Mouse (Mus musculus) myocyte (in vitro differentiated cells): ENCODE results near the gene Limd1. TPM values are rescaled to one million over a fixed set of nuclear protein-coding genes. Genes with fewer than 3 reads are reported as not detected.

Experiments used
- H3K27me3 ChIP-seq: one replicate; pipeline ENCODE4 v1.6.1; 2011; ENCODE audit not compliant: control insufficient read depth, insufficient read depth, insufficient read length
- H3K36me3 ChIP-seq: one replicate; pipeline ENCODE4 v1.6.1; 2011; ENCODE audit not compliant: control insufficient read depth, insufficient read depth
- H3K4me2 ChIP-seq: one replicate; pipeline ENCODE4 v1.6.1; 2011; ENCODE audit warnings: low read depth, control low read depth
- H3K4me3 ChIP-seq: one replicate; pipeline ENCODE4 v1.5.1; 2011; ENCODE audit warnings: mild to moderate bottlenecking, control low read depth, moderate library complexity
- H3K79me2 ChIP-seq: one replicate; pipeline ENCODE4 v1.6.1; 2011; ENCODE audit not compliant: control insufficient read depth, insufficient read depth
- H3ac ChIP-seq: one replicate; pipeline ENCODE4 v1.6.1; 2011; ENCODE audit not compliant: control insufficient read depth, insufficient read length
- CEBPB ChIP-seq: IDR thresholded peaks from 2 replicates; pipeline ENCODE4 v1.6.1; 2011; ENCODE audit warnings: mild to moderate bottlenecking, moderate library complexity; ENCODE audit not compliant: poor library complexity, insufficient read depth, severe bottlenecking
- E2F4 ChIP-seq: IDR thresholded peaks from one replicate; pipeline ENCODE4 v1.6.1; 2011; ENCODE audit warnings: mild to moderate bottlenecking, control low read depth, moderate library complexity; ENCODE audit not compliant: insufficient read depth
- MAX ChIP-seq: IDR thresholded peaks from one replicate; pipeline ENCODE4 v1.6.1; 2011; ENCODE audit warnings: low read depth, mild to moderate bottlenecking, control low read depth
- MYOD1 ChIP-seq, 3 experiments: IDR thresholded peaks; one replicate each; pipeline ENCODE4 v1.6.1; 2011; ENCODE audit warnings: control low read depth in 2 of 3, low read depth in 2 of 3, mild to moderate bottlenecking in 2 of 3, moderate library complexity in 1 of 3; ENCODE audit not compliant: insufficient read length in 2 of 3, control insufficient read depth in 1 of 3
- MYOG ChIP-seq, 3 experiments: IDR thresholded peaks; one replicate each; pipeline ENCODE4 v1.6.1; 2011; ENCODE audit warnings: control low read depth in 2 of 3, low read depth in 2 of 3, mild to moderate bottlenecking in 2 of 3; ENCODE audit not compliant: insufficient read length in 2 of 3, control insufficient read depth in 1 of 3, insufficient read depth in 1 of 3
- POLR2A ChIP-seq: IDR thresholded peaks from one replicate; pipeline ENCODE4 v1.6.1; 2011; ENCODE audit warnings: low read depth, mild to moderate bottlenecking, control low read depth, moderate library complexity; ENCODE audit not compliant: insufficient read length
- POLR2AphosphoS2 ChIP-seq: IDR thresholded peaks from one replicate; pipeline ENCODE4 v1.6.1; 2011; ENCODE audit warnings: low read depth, control low read depth; ENCODE audit not compliant: insufficient read length
- REST ChIP-seq: IDR thresholded peaks from one replicate; pipeline ENCODE4 v1.6.1; 2011; ENCODE audit warnings: mild to moderate bottlenecking, control low read depth, moderate library complexity; ENCODE audit not compliant: insufficient read depth, insufficient read length
- SRF ChIP-seq: IDR thresholded peaks from one replicate; pipeline ENCODE4 v1.6.1; 2011; ENCODE audit warnings: low read depth; ENCODE audit not compliant: control insufficient read depth, insufficient read length
- TCF12 ChIP-seq: IDR thresholded peaks from one replicate; pipeline ENCODE4 v1.6.1; 2011; ENCODE audit warnings: mild to moderate bottlenecking, control low read depth; ENCODE audit not compliant: poor library complexity, insufficient read depth, severe bottlenecking
- TCF3 ChIP-seq: IDR thresholded peaks from one replicate; pipeline ENCODE4 v1.6.1; 2011; ENCODE audit warnings: low read depth, control low read depth; ENCODE audit not compliant: insufficient read length
- USF1 ChIP-seq: IDR thresholded peaks from one replicate; pipeline ENCODE4 v1.6.1; 2011; ENCODE audit warnings: low read depth, mild to moderate bottlenecking, control low read depth, moderate library complexity
- polyA plus RNA-seq: library from polyadenylated mRNA; unstranded; fragments of >200 nt; fragmentation: generic; extraction: Trizol; gene quantifications from one replicate; pipeline ENCODE4 v1.2.1, GENCODE M21; 2012; ENCODE audit warnings: missing spikeins

Gene Limd1
- polyA plus RNA-seq, 1 experiment: 23.5 TPM

GRCm38 (mm10) chr9:123536613-123537012 is 58.1 kb downstream of the Limd1 start:
- Histone ChIP-seq H3K27me3 (no peaks in the 10 kb centered on the region), H3K4me3 (no peak overlapping the region), H3ac (no peak overlapping the region), H3K36me3 (no peaks in the 10 kb centered on the region), H3K79me2 (peaks cover 95% of the 10 kb centered on the region), H3K4me2 (no peak overlapping the region)
- no peak for TF ChIP-seq MAX
- TF ChIP-seq TCF3: no peak
- no peak for TF ChIP-seq E2F4
- no peak for TF ChIP-seq MYOD1 (IDR thresholded peaks at IDR 0.05; ENCODE audit: control insufficient read depth in 1 of 3, insufficient read length in 2 of 3, low read depth in 2 of 3)
- TF ChIP-seq SRF: no peak
- no peak for TF ChIP-seq REST
- TF ChIP-seq POLR2AphosphoS2: no peak
- no peak for TF ChIP-seq POLR2A
- TF ChIP-seq CEBPB: no peak
- no peak for TF ChIP-seq MYOG (IDR thresholded peaks at IDR 0.05; ENCODE audit: control insufficient read depth in 1 of 3, insufficient read depth in 1 of 3, insufficient read length in 2 of 3, low read depth in 2 of 3)
- no peak for TF ChIP-seq TCF12
- TF ChIP-seq USF1: no peak

DNA sequence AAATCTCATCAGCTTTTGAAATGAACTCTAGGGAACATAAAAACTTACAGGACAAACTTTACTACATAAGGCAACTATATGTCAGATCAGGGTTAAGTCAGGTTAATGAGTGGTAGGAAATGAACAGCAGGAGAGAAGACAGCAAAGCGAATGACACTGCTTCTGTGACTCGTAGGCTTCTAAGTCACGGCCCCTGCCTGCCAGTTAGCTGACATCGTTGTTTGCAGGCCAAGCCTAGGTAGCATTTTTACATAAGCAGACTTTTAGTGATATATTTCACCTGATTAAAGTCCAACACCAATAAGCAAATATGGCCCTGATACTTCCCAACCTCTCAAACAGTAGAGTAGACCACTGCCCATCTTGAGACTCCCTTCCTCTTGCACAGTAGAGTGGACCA is 59.7 kb downstream of the Limd1 start:
- peak overlapping the region; percentile 16 for H3K4me2 ChIP-seq
- TF ChIP-seq E2F4: no peak
- no peak for TF ChIP-seq USF1
- no peak for TF ChIP-seq TCF3
- no peak overlapping the region for H3K4me3 ChIP-seq
- H3K36me3 ChIP-seq: peaks cover 7% of the 10 kb centered on the region
- H3K79me2 ChIP-seq: peaks cover 82% of the 10 kb centered on the region
- H3ac ChIP-seq: no peak overlapping the region
- no peaks in the 10 kb centered on the region for H3K27me3 ChIP-seq

- Histone ChIP-seq H3K27me3 (no peaks in the 10 kb centered on the region), H3ac (no peak overlapping the region), H3K4me2 (no peak overlapping the region), H3K4me3 (no peak overlapping the region), H3K79me2 (peaks cover 73% of the 10 kb centered on the region), H3K36me3 (peaks cover 13% of the 10 kb centered on the region)
- TF ChIP-seq MYOG (IDR thresholded peaks at IDR 0.05; ENCODE audit: control insufficient read depth in 1 of 3, insufficient read depth in 1 of 3, insufficient read length in 2 of 3, low read depth in 2 of 3) (no peak), E2F4 (no peak), MYOD1 (IDR thresholded peaks at IDR 0.05; ENCODE audit: control insufficient read depth in 1 of 3, insufficient read length in 2 of 3, low read depth in 2 of 3) (no peak), TCF3 (no peak), POLR2A (no peak), TCF12 (no peak), SRF (no peak), MAX (no peak), CEBPB (no peak), USF1 (no peak), REST (no peak)
These were observed 60.6 kb downstream of the Limd1 start for GRCm38 (mm10) chr9:123539093-123539492.

DNA sequence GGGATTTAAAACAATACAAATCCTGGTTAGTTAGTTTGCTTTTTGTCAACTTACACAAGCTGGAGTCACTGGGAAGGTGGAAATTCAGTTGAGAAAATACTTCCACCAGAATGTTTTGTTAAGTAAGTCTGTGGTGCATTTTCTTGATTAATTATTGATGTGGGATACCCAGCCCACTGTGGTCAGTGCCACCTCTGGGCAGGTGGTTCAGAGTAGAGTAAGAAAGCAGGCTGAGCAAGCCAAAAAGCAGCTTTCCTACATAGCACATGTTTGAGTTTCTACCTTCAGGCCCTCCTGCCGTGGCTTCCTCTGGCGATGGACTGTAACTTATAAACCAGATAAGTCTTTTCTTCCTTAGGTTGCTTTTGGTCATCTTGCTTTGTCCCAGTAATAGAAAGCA is 61.3 kb downstream of the Limd1 start:
- Histone ChIP-seq H3K4me2 (no peak overlapping the region), H3ac (no peak overlapping the region), H3K4me3 (no peak overlapping the region), H3K79me2 (peaks cover 66% of the 10 kb centered on the region), H3K36me3 (peaks cover 13% of the 10 kb centered on the region), H3K27me3 (no peaks in the 10 kb centered on the region)
- no peak for TF ChIP-seq TCF12
- TF ChIP-seq REST: no peak
- no peak for TF ChIP-seq POLR2AphosphoS2
- no peak for TF ChIP-seq MYOD1 (IDR thresholded peaks at IDR 0.05; ENCODE audit: control insufficient read depth in 1 of 3, insufficient read length in 2 of 3, low read depth in 2 of 3)
- TF ChIP-seq USF1: no peak
- TF ChIP-seq MYOG (IDR thresholded peaks at IDR 0.05; ENCODE audit: control insufficient read depth in 1 of 3, insufficient read depth in 1 of 3, insufficient read length in 2 of 3, low read depth in 2 of 3): no peak
- no peak for TF ChIP-seq E2F4
- TF ChIP-seq MAX: no peak
- no peak for TF ChIP-seq TCF3
- TF ChIP-seq POLR2A: no peak
- TF ChIP-seq CEBPB: no peak
- TF ChIP-seq SRF: no peak

DNA sequence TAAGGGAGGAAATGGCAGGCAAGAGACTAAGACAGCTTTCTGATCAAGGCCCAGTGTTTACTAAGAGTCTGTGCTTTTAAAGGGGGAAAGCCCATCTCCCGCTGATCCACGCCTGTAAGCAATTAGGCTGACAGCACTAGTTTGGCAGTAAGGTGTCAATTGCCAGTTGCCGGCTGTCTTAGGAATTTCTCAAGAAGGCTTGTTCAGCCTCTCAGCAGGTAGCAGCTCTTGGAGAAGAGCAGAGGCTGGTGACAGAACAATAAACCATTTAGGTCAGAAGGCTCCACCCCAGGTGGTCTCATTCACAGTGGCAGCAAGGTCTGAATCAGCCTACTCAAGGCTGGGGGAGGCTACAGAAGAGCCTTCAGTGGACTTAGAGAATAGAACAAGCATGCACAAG is 76.1 kb downstream of the Limd1 start:
- Histone ChIP-seq H3ac (no peak overlapping the region), H3K4me2 (no peak overlapping the region), H3K79me2 (no peaks in the 10 kb centered on the region), H3K36me3 (peaks cover 36% of the 10 kb centered on the region), H3K27me3 (no peaks in the 10 kb centered on the region), H3K4me3 (no peak overlapping the region)
- TF ChIP-seq POLR2A (no peak), REST (no peak), CEBPB (no peak), TCF12 (no peak), POLR2AphosphoS2 (no peak), MYOD1 (IDR thresholded peaks at IDR 0.05; ENCODE audit: control insufficient read depth in 1 of 3, insufficient read length in 2 of 3, low read depth in 2 of 3) (no peak), MAX (no peak)

Other genes starting within 250 kb of the Limd1 start
- gene Tmem158, start 217.9 kb upstream of the Limd1 start, polyA plus RNA-seq: 14.0 TPM
- gene Lars2, start 111.8 kb upstream of the Limd1 start, polyA plus RNA-seq: 579 TPM
- gene Sacm1l, start 51.1 kb downstream of the Limd1 start, polyA plus RNA-seq: 11.0 TPM
- 0.02 TPM for gene Slc6a20b, start 153.9 kb downstream of the Limd1 start, polyA plus RNA-seq
- 0.06 TPM for gene Ccr9, start 199.7 kb downstream of the Limd1 start, polyA plus RNA-seq
- 0.01 TPM for gene Slc6a20a, start 200.2 kb downstream of the Limd1 start, polyA plus RNA-seq
- 7.4 TPM for gene Lztfl1, start 239.0 kb downstream of the Limd1 start, polyA plus RNA-seq